Mouse (Mus musculus): Measurements from ENCODE around the gene Copz1.

The Copz1 gene

GRCm38 (mm10) chr15:103339166-103339960 lies 66.8 kb downstream of the Copz1 start:
- no peak for DNase-seq (ENCODE audit: low spot score in 2 of 2)

- DNase-seq (ENCODE audit: low spot score in 2 of 2), result peak; percentile 28 to 67
Observed at GRCm38 (mm10) chr15:103339961-103340337, 67.4 kb downstream of the Copz1 start, which contains the start of gene Zfp385a. Gene Zfp385a, minus strand, starts transcription at chr15:103340093.

GRCm38 (mm10) chr15:103340786-103341185 lies 68.3 kb downstream of the Copz1 start:
- DNase-seq (ENCODE audit: low spot score in 2 of 2), result no peak

GRCm38 (mm10) chr15:103341547-103341946 lies 69.0 kb downstream of the Copz1 start:
- DNase-seq (ENCODE audit: low spot score in 2 of 2), result no peak

- peak; percentile 65 to 83 for DNase-seq (ENCODE audit: low spot score in 2 of 2)
Observed at GRCm38 (mm10) chr15:103342415-103342814, 69.9 kb downstream of the Copz1 start.

GRCm38 (mm10) chr15:103343008-103343407 lies 70.5 kb downstream of the Copz1 start:
- DNase-seq (ENCODE audit: low spot score in 2 of 2), result no peak

GRCm38 (mm10) chr15:103343556-103343955 lies 71.0 kb downstream of the Copz1 start:
- DNase-seq (ENCODE audit: low spot score in 2 of 2), result no peak

GRCm38 (mm10) chr15:103345789-103346188 lies 73.3 kb downstream of the Copz1 start:
- DNase-seq (ENCODE audit: low spot score in 2 of 2), result no peak

- peak; percentile 48 to 70 for DNase-seq (ENCODE audit: low spot score in 2 of 2)
Observed at GRCm38 (mm10) chr15:103347275-103347684, 74.8 kb downstream of the Copz1 start.
